Mouse (Mus musculus) lung, postnatal 10 days (tissue): ENCODE data around the gene Vmn1r4.

Experiments used
- DNase-seq: peaks from one replicate; pipeline ENCODE4 v3.0.0; 2021

Vmn1r4 gene

DNA sequence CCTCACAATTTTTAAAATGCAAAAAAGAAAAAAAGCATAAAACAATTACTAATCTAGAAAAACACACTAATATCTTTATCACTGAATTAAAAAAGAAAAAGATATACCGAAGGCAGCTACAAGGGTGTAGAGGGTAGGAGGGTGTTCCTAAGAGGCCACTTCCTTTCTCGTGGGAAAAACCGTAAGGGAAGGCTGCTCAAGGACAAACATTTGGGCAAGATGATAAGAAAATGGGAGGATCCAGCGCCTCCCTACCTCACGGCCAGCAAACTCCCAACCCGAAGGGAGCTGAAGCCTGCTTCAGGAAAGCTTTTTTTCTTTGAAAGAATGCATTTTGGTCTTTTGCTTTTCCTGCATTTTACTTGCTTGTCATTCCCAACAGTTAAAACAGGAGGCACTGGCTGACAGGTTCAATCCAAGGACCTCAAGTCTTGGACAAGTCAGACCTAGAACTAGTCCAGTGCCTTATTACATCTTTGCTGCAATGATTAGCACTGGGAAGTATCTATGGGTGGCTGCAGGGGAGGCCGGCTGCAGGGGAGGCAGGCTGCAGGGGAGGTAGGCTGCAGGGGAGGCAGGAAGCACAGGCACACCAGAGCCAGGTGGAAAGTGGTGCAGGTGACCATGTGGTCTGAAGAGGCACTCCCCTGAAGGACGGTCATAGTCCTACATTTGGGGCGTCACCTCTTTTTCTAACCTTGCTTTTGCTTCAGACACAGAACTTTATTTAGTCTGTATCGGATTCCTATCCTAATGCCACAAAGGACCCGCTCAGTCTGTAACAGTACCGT, 6.0 kb upstream of the Vmn1r4 start:
- no peak for DNase-seq

DNA sequence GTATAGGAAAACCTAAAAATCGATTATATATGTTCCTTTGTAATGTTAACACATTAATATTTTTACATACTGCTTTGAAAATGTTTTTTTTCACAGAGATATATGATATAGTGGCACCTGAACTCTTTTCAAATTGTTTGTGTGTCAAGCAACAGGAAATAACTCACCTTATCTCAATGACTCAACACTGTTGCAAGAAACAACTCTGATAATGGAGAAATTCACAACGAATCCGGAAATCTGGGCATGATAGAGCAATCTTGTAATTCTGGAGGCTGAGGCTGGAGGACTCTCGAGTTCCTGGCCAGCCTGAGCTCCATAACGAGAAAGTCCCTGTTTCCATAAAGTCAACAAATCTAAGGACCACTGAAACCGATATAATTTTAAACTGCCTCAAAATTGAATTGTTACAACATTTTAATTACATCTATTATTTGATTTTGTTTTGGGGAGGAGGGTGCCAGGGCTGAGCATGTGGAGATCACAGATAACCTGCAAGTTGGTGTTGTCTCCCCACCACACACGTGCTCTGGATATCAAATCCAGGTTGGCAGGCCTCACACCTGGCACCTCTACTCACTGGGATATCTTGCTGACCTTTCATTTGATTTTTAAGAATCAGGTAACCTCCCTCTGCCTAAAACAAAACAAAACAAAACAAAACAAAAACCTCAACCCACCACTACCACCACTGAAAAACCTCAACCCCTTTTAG, 4.3 kb upstream of the Vmn1r4 start:
- DNase-seq, result no peak

DNA sequence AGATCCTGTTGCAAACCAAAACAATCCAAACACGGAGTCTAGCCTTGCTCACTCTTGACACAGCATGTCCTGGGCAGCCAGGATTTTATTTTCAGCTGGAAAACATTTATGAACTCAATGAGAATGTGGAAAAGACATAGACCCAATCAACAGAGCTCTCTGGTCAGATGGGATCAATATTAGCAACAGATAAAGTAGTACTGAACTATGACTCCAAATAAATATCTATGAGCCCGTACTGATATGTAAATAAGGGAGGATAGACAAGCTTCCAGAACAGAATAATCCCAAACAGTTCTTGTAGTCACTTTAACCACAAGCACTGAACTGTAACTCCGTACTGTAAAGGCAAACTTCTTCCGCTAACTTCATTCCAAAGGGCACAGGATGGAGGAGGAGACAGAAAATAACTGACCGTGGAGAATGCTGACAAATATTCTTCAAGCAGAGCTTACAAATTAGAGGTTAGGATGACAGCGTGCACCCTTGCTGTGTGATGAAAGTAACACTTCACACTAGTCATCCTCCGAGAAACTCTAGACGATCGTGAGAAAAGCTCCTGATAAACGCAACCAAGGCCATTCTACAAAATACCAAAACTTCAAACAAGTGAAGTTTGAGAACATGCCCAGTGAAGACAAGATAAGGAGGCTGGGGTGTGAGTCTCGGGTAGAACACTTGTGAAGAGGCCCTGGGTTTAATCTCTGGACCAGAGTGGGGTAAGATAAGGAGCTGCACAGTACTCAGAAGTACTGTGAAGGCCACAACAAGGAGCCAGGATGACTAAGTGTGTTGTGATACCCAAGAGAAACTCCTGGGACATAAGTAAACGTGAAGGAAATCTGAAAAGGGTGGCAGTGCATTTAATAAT, 3.4 kb upstream of the Vmn1r4 start:
- DNase-seq, result no peak

DNA sequence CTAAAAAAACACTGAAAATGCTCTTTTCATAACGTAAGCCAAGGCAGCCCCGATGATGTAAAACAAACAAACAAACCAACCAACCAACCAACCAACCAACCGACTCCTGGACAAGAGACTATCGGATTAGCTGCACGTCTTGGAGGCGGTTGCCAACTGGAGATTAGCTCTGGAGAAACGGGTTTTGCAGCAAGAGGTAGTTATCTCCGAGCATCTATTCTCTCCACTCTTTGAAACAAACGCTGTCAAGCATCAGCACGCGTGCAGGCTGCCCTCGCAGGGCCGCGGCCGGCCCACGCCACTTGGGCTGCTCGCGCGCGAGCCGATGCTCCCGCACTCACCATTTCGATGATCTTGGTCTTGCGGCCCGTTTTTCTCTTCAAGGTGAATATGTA, 487 bp upstream of the Vmn1r4 start:
- no peak for DNase-seq

GRCm38 (mm10) chr6:56931648-56932415, 8.0 kb downstream of the Vmn1r4 start:
- no peak for DNase-seq

- DNase-seq, result no peak
Observed at GRCm38 (mm10) chr6:56932464-56932863, 8.6 kb downstream of the Vmn1r4 start.

DNA sequence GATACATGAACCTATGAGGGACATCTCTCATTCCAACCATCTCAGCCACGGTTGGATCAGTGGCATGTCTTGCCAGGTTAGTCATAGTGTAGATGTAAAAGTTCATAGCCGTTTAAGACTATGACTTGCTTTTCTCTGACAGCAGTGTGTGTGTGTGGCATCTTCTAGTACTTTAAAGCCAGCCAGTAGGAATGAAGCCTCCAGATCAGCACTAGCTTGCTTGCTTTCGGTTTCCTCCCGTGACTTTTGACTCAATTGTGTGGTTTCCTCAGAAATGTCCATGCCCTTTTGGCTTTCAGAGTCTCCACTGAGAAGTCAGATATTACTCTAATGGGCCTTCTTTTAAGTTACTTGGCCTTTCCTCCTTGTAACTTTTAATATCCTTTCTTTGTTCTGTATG, 10.6 kb downstream of the Vmn1r4 start:
- DNase-seq, result no peak

GRCm38 (mm10) chr6:56956436-56956835, 32.6 kb downstream of the Vmn1r4 start:
- no peak for DNase-seq

DNA sequence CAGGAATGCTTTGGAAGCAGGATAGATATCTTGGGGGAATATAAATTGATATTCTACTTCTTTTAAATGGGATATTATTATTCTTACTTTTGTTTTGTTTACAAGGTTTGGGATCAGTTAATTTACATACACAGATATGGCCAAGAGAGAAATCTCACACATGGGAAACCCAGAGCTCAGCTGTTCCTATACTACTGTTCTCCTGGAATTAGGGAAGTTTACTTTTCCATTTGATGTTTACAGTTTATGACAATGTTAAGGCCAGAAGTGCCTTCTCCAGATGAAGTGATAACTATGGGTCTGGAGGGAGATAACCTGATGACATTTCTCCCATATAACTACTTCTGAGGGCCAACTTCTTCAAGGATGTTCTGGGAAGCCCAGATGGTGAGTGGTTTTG, 46.2 kb downstream of the Vmn1r4 start, which contains the start of gene Vmn1r5:
Gene Vmn1r5, plus strand, starts transcription at position 301 of the 400 bp plus-strand sequence.
- no peak for DNase-seq

DNA sequence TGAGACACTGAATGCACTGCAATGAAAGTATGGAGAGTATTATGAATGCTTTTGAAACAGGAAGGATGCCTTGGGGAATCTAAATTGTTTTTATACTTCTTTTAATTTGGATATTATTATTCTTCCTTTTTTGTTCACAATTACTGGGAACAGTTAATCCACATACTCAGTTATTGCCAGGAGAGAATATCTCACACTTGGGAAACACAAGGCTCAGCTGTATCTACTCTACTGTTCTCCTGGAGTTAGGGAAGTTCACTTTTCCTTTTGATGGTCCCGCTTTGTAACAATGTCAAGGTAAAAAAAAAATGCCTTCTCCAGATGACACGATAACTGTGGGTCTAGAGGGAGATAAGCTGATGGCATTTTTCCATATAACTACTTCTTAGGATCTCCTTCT, 73.1 kb downstream of the Vmn1r4 start, which contains the start of gene Vmn1r6:
Gene Vmn1r6, plus strand, starts transcription at position 301 of the 400 bp plus-strand sequence.
- DNase-seq, result no peak
